Mouse (Mus musculus): ENCODE data around the gene Obscn.

DNA sequence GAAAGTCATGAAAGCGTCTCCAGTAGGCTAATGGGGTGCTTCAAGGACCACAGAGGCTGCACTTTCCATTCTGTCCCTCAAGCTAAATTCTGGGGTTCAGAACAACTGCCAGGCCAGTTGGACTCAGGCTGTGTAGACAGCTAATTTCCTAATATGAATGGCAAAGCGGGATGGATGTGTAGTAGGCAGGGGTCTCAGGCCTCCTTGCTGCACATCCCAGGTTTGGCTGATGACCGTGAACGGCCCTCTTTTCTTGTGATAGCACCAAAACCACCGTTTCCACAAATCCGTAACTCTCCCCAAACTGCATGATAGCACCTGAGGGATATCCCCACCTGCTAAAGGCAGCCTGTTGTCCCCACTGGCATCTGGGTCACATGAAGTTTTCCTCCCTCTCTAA lies 177.7 kb downstream of the Obscn start:
- no peak for TF ChIP-seq CTCF (IDR thresholded peaks at IDR 0.05; ENCODE audit: low read depth)
- TF ChIP-seq EP300 (optimal IDR thresholded peaks at IDR 0.05) = no peak
